Mouse (Mus musculus) lung, embryonic 16.5 days (tissue): ENCODE results near the gene Nkx3-2. TPM values are rescaled to one million over a fixed set of nuclear protein-coding genes. Genes with fewer than 3 reads are reported as not detected.

Experiments
- ATAC-seq: fragments of 200-750 bp; cut with Nextera tagmentation; 2 replicates; pipeline ENCODE4 v1.8.0; 2017; ENCODE audit warnings: low read depth, mild to moderate bottlenecking, moderate library complexity
- H3K27ac ChIP-seq: fragments of 300-500 bp; sonication (generic); 2 replicates; pipeline ENCODE4 v1.5.1; 2014; ENCODE audit warnings: mild to moderate bottlenecking, control low read depth, low read length
- H3K27me3 ChIP-seq: fragments of 300-500 bp; sonication (generic); 2 replicates; pipeline ENCODE4 v1.6.1; 2014; ENCODE audit warnings: low read depth, low read length, mixed read lengths; ENCODE audit not compliant: control insufficient read depth, insufficient read depth
- H3K36me3 ChIP-seq: fragments of 300-500 bp; sonication (generic); 2 replicates; pipeline ENCODE4 v1.6.1; 2014; ENCODE audit warnings: low read length; ENCODE audit not compliant: control insufficient read depth, insufficient read depth
- H3K4me1 ChIP-seq: fragments of 300-500 bp; sonication (generic); replicated peaks from 2 replicates; pipeline ENCODE4 v1.6.1; 2014; ENCODE audit warnings: low read length, mixed read lengths; ENCODE audit not compliant: control insufficient read depth, insufficient read depth
- H3K4me2 ChIP-seq: fragments of 300-500 bp; sonication (generic); 2 replicates; pipeline ENCODE4 v1.6.1; 2014; ENCODE audit warnings: low read depth, low read length, control low read depth
- H3K4me3 ChIP-seq: fragments of 300-500 bp; sonication (generic); 2 replicates; pipeline ENCODE4 v1.5.1; 2014; ENCODE audit warnings: mild to moderate bottlenecking, low read length, control low read depth
- H3K9ac ChIP-seq: fragments of 300-500 bp; sonication (generic); 2 replicates; pipeline ENCODE4 v1.6.1; 2014; ENCODE audit warnings: low read length, control low read depth
- H3K9me3 ChIP-seq: fragments of 300-500 bp; sonication (generic); 2 replicates; pipeline ENCODE4 v1.6.1; 2016; ENCODE audit warnings: low read length; ENCODE audit not compliant: control insufficient read depth
- WGBS: fragments of 180-500 bp; shearing (Covaris S2); extraction: QIAGEN DNeasy Blood & Tissue Kit; methylation state at CpG from one replicate; pipeline ENCODE4 v1.1.7; 2014; 5-methylcytosine and 5-hydroxymethylcytosine counted together
- polyA plus RNA-seq: library from polyadenylated mRNA; unstranded; fragments of >200 nt; fragmentation: Nextera tagmentation; extraction: Ambion mirVana; gene quantifications from 2 replicates; pipeline ENCODE4 v1.2.1, GENCODE M21; 2015

Gene Nkx3-2
- polyA plus RNA-seq, 1 experiment from 2014 or later, result not detected

DNA sequence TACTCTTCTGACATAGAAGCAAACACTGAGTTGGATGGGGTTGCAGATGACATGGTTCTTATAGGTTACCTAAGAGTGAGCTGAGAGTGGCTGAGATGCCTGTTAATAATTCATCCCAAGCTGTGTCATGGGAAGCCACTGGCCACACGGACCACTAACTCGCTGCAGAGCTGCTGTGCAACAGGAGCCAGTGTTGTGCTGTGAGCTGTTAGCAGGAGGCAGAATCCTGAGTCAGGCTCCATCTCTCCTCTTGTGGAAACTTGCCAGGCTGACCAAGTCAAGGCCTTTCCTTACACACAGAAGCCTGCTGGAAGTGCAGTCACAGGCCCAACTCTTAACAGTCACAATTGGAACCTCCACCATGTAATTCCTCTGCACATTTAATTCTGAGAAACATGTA lies 26.2 kb upstream of the Nkx3-2 start:
- H3K4me2 ChIP-seq, result no peak overlapping the region
- H3K4me1 ChIP-seq, result no peaks in the 10 kb centered on the region
- H3K27ac ChIP-seq, result no peak overlapping the region
- ATAC-seq, result no peak
- WGBS, result 83% methylated on average over 2 of the region's 2 CpGs
- no peaks in the 10 kb centered on the region for H3K27me3 ChIP-seq
- H3K4me3 ChIP-seq, result no peak overlapping the region
- H3K9ac ChIP-seq, result no peak overlapping the region
- peaks cover 39% of the 10 kb centered on the region for H3K36me3 ChIP-seq
- H3K9me3 ChIP-seq, result no peaks in the 10 kb centered on the region

DNA sequence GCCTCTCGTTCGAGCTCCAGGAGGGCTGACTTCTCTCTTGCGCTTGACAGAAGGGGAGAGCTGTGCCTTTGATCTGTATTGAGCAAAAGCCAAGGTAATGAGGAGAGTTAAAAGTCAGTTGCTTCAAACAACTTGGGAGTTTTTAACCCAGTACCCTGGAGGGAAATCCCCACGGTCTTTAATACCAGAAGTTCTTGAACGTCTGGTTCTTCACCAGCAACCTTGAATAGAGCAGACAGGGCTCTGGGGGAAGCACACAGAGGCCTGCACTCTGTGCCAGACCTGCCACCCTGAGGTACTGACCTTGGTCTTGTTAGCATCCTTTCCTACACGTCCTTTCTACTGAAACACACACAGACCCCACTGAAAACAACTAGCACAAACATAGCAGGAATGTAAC lies 24.6 kb upstream of the Nkx3-2 start:
- 77% methylated on average over 6 of the region's 6 CpGs for WGBS
- Histone ChIP-seq H3K27me3 (no peaks in the 10 kb centered on the region), H3K4me1 (no peaks in the 10 kb centered on the region), H3K36me3 (peaks cover 33% of the 10 kb centered on the region), H3K9ac (no peak overlapping the region), H3K4me2 (no peak overlapping the region), H3K4me3 (no peak overlapping the region), H3K9me3 (no peaks in the 10 kb centered on the region), H3K27ac (no peak overlapping the region)
- no peak for ATAC-seq

DNA sequence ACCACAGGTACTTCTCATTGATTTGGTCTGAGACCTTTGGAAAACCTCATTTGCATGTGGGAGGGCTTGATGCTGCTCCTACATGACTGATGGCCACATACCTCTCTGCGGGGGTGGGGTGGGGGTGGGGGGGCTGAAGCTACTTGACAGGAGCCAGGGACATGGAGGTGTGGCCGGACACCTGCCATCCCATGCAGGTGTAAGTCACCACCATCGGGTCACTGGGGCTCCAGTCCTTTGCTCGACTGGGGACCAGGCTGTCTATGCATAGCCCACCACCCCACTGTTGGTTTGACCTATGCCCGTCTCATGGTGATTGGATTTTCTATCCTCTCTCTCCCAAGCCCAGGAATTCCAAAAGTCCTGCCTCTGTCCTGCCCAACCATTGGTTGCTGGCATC lies 17.6 kb upstream of the Nkx3-2 start:
- WGBS, result 94% methylated on average over 5 of the region's 5 CpGs
- H3K27me3 ChIP-seq, result no peaks in the 10 kb centered on the region
- no peak; the same call in 1 of the 2 replicates for ATAC-seq
- no peaks in the 10 kb centered on the region for H3K4me1 ChIP-seq
- no peak overlapping the region for H3K4me3 ChIP-seq
- H3K9me3 ChIP-seq, result no peaks in the 10 kb centered on the region
- H3K27ac ChIP-seq, result no peak overlapping the region
- H3K9ac ChIP-seq, result no peak overlapping the region
- H3K36me3 ChIP-seq, result peaks cover 15% of the 10 kb centered on the region
- no peak overlapping the region for H3K4me2 ChIP-seq

DNA sequence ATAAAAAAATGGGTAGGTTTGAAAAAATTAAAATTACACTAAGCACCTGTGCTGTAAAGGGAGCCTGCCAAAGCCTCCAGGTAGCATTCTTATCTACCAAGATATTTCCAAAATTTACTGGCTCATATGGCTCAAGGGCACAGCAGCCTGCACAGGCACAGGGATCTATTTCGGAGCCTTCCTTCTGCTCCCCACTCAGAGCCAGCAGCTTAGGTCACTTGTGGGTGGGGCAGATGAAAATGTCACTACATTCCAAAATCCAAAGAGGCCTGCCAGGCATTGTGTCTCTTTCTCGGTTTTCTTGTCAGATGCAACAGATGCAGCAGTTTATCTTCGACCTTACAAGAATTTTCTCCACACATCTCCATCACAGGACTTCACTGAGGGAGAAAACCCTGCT lies 15.7 kb upstream of the Nkx3-2 start:
- no peaks in the 10 kb centered on the region; the same call in 1 of the 2 replicates for H3K36me3 ChIP-seq
- no peak for ATAC-seq
- H3K27me3 ChIP-seq, result no peaks in the 10 kb centered on the region
- H3K9ac ChIP-seq, result no peak overlapping the region
- no peak overlapping the region for H3K4me2 ChIP-seq
- 73% methylated on average over 3 of the region's 3 CpGs for WGBS
- H3K4me1 ChIP-seq, result no peaks in the 10 kb centered on the region
- H3K4me3 ChIP-seq, result no peak overlapping the region
- H3K9me3 ChIP-seq, result no peaks in the 10 kb centered on the region
- H3K27ac ChIP-seq, result no peak overlapping the region

DNA sequence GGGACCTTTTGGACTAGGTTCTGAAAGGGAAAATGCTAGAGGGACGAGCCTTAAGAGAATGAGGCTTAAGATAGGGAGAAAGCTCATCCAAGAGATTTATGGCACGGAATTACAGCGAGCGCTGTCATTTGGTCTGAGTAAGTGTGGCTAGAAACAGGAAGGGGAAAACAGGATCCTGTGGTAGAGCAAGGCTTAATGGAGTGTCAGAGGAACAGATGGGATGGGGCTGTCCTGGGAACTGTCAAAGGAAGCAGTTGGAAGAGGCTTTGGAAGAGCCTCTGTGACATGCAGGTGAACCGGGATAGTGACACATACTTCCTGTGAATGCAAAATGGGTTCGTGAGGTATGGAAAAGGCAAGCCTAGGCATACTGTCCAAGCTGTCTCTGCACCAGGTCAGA lies 11.4 kb upstream of the Nkx3-2 start:
- H3K9ac ChIP-seq, result no peak overlapping the region
- H3K27ac ChIP-seq, result no peak overlapping the region
- no peaks in the 10 kb centered on the region for H3K36me3 ChIP-seq
- H3K9me3 ChIP-seq, result no peaks in the 10 kb centered on the region
- H3K27me3 ChIP-seq, result no peaks in the 10 kb centered on the region
- no peak for ATAC-seq
- H3K4me2 ChIP-seq, result no peak overlapping the region
- no peaks in the 10 kb centered on the region for H3K4me1 ChIP-seq
- WGBS, result 43% methylated on average over 6 of the region's 6 CpGs
- H3K4me3 ChIP-seq, result no peak overlapping the region

DNA sequence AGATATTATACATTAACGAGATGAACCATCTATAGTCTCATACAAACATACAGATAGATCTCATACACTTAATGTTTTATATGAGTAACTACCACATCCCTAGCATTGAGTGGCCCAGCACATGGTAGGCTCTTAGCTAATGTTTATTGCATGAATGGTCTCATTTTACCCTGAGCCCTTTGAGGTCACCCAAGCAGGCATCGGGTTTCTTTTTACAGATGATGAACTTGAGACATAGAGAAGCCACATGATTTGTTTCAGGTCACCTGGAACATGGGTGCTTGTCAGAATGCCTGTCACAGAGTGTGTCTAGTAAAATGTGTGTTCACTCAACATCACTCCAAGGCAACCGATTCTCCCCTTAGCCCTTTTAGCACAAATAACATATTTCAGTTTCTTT lies 11.0 kb upstream of the Nkx3-2 start:
- no peak for ATAC-seq
- no peaks in the 10 kb centered on the region for H3K4me1 ChIP-seq
- no peaks in the 10 kb centered on the region for H3K9me3 ChIP-seq
- no peaks in the 10 kb centered on the region for H3K27me3 ChIP-seq
- H3K4me2 ChIP-seq, result no peak overlapping the region
- H3K36me3 ChIP-seq, result no peaks in the 10 kb centered on the region
- WGBS, result 49% methylated on average over 3 of the region's 3 CpGs
- H3K9ac ChIP-seq, result no peak overlapping the region
- H3K4me3 ChIP-seq, result no peak overlapping the region
- H3K27ac ChIP-seq, result no peak overlapping the region

DNA sequence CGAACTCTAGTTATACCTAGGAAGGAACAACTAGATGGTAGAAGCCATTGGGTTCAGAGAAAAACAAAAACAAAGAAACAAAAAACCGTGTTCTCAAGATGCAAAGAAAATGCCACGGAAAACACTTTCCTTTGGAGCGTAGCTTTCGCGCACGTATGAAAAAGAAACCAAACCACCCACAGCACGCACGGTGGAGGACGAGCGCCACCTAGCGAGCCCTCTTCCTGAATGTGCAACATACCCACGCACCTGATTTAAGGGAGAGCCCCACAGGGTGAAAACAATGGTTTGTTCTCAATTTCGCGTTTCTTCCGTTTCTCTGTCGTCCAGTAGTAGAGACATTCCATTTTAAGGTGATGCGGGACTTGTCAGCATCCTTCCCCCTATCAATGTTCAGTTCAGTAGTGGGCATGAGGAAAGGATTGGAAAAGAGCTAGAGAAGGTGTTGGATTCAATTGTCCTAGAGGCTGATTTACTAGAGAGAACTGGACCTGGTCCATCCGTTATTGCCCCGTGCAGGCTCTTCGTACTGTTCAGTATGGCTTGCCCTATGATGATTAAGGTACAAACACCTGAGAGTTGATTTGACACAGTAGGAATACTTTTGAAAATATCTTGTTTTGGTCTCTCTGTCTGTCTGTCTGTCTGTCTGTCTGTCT lies 4.2 kb upstream of the Nkx3-2 start:
- H3K4me1 ChIP-seq, result peaks cover 10% of the 10 kb centered on the region; the same call in 1 of the 2 replicates
- H3K9ac ChIP-seq, result no peak overlapping the region
- H3K4me3 ChIP-seq, result peak overlapping the region; percentile 42
- ATAC-seq, result peak; percentile 64; the same call in 1 of the 2 replicates
- peaks cover 44% of the 10 kb centered on the region for H3K27me3 ChIP-seq
- H3K4me2 ChIP-seq, result peak overlapping the region; percentile 57
- no peak overlapping the region for H3K27ac ChIP-seq
- H3K36me3 ChIP-seq, result no peaks in the 10 kb centered on the region
- 3% methylated on average over 21 of the region's 21 CpGs for WGBS
- no peaks in the 10 kb centered on the region for H3K9me3 ChIP-seq

DNA sequence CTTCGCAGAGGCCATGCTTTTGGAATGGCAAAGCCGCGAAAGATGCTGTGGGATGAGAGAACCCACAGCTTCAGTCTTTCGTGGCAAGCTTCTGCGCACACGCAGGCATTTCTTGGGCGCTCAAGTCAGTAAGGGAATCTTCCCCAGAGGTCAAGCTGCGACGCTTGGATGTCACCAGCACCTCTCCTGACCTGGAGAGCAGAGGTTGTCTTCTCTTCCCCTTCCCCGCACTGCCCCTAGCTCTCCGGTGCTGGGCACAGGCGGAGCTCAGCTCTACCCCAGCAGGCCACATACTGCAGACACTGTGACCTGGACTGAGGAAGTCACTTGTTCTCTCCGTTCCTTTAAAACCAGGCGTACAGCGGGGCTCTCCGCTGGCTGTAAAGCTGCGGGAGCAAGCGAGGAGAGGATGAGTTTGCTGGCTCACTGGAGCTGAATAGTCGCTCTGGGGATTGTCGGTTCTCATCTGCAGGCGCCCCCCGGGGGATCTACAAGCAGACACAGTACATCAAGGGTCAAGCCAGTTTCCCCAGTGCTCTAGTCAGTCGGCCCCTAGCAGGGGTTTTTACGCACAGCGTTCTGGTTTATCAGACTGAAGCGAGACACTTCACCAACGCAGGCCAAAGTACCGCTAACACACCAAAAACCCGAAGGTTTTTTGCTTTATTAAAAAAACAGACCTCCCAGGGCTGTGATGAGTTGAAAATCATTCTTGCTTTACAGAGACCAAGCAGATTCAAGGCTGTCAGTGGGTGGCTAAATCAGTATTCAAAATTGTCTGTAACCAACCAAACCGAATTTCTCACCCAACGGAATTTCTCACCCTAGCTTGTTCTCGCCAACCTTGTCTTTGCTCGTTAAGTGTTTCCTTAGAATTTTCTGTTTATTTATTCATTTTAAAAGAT lies 3.2 kb upstream of the Nkx3-2 start:
- Histone ChIP-seq H3K36me3 (no peaks in the 10 kb centered on the region), H3K27ac (no peak overlapping the region), H3K4me1 (peaks cover 10% of the 10 kb centered on the region; the same call in 1 of the 2 replicates), H3K9me3 (no peaks in the 10 kb centered on the region), H3K4me2 (peak overlapping the region; percentile 57), H3K4me3 (peak overlapping the region; percentile 42), H3K9ac (no peak overlapping the region), H3K27me3 (peaks cover 54% of the 10 kb centered on the region)
- ATAC-seq, result no peak
- WGBS, result 7% methylated on average over 33 of the region's 33 CpGs

DNA sequence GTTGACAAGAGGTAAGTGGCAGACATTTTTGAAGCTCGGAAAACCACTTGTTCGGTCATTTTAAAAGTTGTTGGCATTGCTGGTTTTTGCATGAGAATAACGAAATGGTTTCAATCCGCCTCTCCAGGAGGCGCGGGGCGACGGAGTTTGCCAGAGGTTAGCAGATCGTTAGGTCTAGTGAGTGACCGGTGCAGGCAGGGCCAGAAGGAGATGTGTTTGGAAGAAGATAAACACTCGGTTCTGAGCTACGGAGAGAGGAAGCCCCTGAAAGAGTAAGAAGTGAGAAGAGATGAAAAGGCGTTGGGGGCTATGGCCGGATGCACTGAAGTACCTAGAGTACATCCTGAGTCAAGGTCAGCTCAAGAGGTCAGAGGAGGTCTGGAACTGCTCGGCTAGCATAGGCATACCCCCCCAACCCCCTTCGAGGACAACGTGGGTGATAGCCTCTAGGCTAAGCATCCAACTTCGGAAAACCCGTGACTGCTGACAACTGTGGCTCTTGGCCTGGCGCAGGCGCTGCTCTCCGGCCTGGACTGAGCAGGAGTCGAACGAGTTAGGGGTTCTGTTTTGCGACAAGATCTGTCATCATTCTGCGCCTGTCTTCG lies 2.2 kb upstream of the Nkx3-2 start:
- no peak for ATAC-seq
- no peak overlapping the region for H3K9ac ChIP-seq
- peaks cover 64% of the 10 kb centered on the region for H3K27me3 ChIP-seq

More for the DNA sequence above, 2.2 kb upstream of the Nkx3-2 start:
- H3K4me2 ChIP-seq, result no peak overlapping the region
- no peak overlapping the region for H3K4me3 ChIP-seq
- no peaks in the 10 kb centered on the region for H3K36me3 ChIP-seq
- peaks cover 10% of the 10 kb centered on the region; the same call in 1 of the 2 replicates for H3K4me1 ChIP-seq
- H3K9me3 ChIP-seq, result no peaks in the 10 kb centered on the region
- no peak overlapping the region for H3K27ac ChIP-seq
- 2% methylated on average over 27 of the region's 27 CpGs for WGBS
